Mouse (Mus musculus) liver, embryonic 13.5 days (tissue): Measurements from ENCODE around the gene Sgms1. TPM values are rescaled to one million over a fixed set of nuclear protein-coding genes. Genes with fewer than 3 reads are reported as not detected.
A peak's percentile ranks its signal among the peaks of the same experiment; 100 is the strongest.

Experiments
- ATAC-seq: fragments of 200-750 bp; cut with Nextera tagmentation; 2 replicates; pipeline ENCODE4 v1.8.0; 2017; ENCODE audit warnings: low read depth, mild to moderate bottlenecking, moderate number of reproducible peaks, moderate library complexity
- DNase-seq: peaks from one replicate; pipeline ENCODE4 v3.0.0; 2022
- H3K27ac ChIP-seq: fragments of 300-500 bp; sonication (generic); 2 replicates; pipeline ENCODE4 v1.5.1; 2015; ENCODE audit warnings: moderate library complexity, mild to moderate bottlenecking, inconsistent platforms
- H3K27me3 ChIP-seq: fragments of 300-500 bp; sonication (generic); 2 replicates; pipeline ENCODE4 v1.6.1; 2015; ENCODE audit warnings: mild to moderate bottlenecking, inconsistent platforms
- H3K36me3 ChIP-seq: fragments of 300-500 bp; sonication (generic); 2 replicates; pipeline ENCODE4 v1.6.1; 2015; ENCODE audit warnings: mild to moderate bottlenecking, inconsistent platforms
- H3K4me1 ChIP-seq: fragments of 300-500 bp; sonication (generic); replicated peaks from 2 replicates; pipeline ENCODE4 v1.6.1; 2015; ENCODE audit warnings: inconsistent platforms
- H3K4me2 ChIP-seq: fragments of 300-500 bp; sonication (generic); 2 replicates; pipeline ENCODE4 v1.6.1; 2015; ENCODE audit warnings: inconsistent platforms, mild to moderate bottlenecking, moderate library complexity
- H3K4me3 ChIP-seq: fragments of 300-500 bp; sonication (generic); replicated peaks from 2 replicates; pipeline ENCODE4 v1.5.1; 2015; ENCODE audit warnings: mild to moderate bottlenecking, inconsistent platforms
- H3K9ac ChIP-seq: fragments of 300-500 bp; sonication (generic); 2 replicates; pipeline ENCODE4 v1.6.1; 2015; ENCODE audit warnings: mild to moderate bottlenecking, inconsistent platforms
- H3K9me3 ChIP-seq: fragments of 300-500 bp; sonication (generic); replicated peaks from 2 replicates; pipeline ENCODE4 v1.6.1; 2016; ENCODE audit warnings: inconsistent platforms
- WGBS: fragments of 180-500 bp; shearing (Covaris S2); methylation state at CpG from one replicate; pipeline ENCODE4 v1.1.7; 2015; ENCODE audit not compliant: insufficient replicate concordance; 5-methylcytosine and 5-hydroxymethylcytosine counted together
- polyA plus RNA-seq: library from polyadenylated mRNA; unstranded; fragments of >200 nt; fragmentation: Nextera tagmentation; extraction: Ambion mirVana; gene quantifications from 2 replicates; pipeline ENCODE4 v1.2.1, GENCODE M21; 2015

Gene Sgms1
- polyA plus RNA-seq, 1 experiment from 2014 or later, result 23.4 TPM

DNA sequence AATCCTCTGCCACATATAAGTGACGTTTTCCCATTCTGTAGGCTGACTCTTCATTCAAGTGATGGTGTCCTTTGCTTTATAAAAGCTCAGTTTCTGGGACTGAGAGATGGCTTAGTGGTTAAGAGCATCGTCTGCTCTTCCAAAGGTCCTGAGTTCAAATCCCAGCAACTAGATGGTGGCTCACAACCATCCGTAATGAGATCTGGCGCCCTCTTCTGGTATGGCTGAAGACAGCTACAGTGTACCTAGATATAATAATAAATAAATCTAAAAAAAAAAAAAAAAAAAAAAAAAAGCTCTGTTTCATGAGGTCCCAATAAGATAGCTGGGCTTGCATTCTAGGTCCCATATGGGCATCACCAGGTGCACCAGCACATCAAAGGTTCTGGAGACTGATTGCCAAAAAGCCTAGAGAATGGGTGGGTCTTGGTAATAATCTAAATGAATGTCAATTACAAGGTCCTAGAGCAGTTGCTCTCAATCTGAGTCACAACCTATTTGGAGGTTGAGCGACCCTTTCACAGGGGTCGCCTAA, 272.0 kb downstream of the Sgms1 start:
- DNase-seq, result no peak
- 72% methylated on average over 6 of the region's 6 CpGs for WGBS
- no peak overlapping the region for H3K27ac ChIP-seq

DNA sequence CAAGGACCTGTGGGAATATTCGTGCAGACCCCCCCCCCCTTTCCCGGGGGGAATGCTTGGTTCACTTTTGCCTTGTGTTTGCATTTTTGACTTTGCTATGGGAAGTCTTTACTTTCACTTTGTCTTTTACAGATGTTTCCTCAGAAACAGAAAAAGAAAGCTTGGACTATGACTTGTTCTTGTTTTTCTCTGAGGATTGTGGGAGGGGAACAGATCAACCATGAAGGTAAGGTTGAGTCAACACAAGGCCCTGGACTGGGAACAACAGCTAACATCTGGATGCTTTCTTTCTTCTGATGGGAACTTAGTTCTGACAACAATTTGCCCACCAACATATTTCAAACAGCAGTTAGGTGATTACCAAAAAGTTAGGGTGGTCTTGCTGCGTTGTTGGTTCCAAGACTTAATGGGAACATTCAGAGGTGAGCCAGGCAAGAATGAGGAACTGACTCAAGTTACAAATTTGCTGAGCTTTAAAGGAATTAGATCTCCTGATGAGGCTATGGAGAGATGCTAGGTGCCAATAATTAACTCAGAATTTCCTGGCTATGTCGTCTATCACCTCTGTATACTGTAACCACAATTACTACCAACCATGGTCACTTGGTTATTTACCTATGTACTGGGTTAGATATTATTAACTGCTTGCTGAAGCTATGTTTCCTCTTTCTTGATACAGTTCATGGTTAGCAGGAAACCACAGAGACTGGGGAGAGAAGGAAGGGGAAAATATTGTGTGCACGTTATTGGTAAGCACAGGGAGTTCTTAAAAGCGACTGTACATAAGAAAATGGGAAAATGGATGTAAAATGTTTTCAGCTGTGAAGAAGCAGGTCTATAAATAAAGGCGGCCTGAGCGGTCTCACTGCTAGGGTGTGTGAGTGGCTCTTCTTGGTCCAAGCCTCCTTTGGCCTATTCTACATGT, 277.4 kb downstream of the Sgms1 start:
- H3K27me3 ChIP-seq, result no peaks in the 10 kb centered on the region
- H3K4me1 ChIP-seq, result peaks cover 5% of the 10 kb centered on the region
- H3K36me3 ChIP-seq, result no peaks in the 10 kb centered on the region
- DNase-seq (no peak), ATAC-seq (no peak)
- H3K27ac ChIP-seq, result no peak overlapping the region
- WGBS, result 33% methylated on average over 8 of the region's 8 CpGs
- no peak overlapping the region for H3K4me3 ChIP-seq
- no peak overlapping the region for H3K4me2 ChIP-seq
- H3K9ac ChIP-seq, result no peak overlapping the region
- H3K9me3 ChIP-seq, result no peaks in the 10 kb centered on the region

More for the DNA sequence above, 272.0 kb downstream of the Sgms1 start:
- Histone ChIP-seq H3K4me3 (no peak overlapping the region), H3K4me1 (no peaks in the 10 kb centered on the region), H3K9me3 (no peaks in the 10 kb centered on the region), H3K36me3 (peaks cover 11% of the 10 kb centered on the region; the same call in 1 of the 2 replicates), H3K9ac (no peak overlapping the region), H3K27me3 (no peaks in the 10 kb centered on the region), H3K4me2 (no peak overlapping the region)
- no peak for ATAC-seq

DNA sequence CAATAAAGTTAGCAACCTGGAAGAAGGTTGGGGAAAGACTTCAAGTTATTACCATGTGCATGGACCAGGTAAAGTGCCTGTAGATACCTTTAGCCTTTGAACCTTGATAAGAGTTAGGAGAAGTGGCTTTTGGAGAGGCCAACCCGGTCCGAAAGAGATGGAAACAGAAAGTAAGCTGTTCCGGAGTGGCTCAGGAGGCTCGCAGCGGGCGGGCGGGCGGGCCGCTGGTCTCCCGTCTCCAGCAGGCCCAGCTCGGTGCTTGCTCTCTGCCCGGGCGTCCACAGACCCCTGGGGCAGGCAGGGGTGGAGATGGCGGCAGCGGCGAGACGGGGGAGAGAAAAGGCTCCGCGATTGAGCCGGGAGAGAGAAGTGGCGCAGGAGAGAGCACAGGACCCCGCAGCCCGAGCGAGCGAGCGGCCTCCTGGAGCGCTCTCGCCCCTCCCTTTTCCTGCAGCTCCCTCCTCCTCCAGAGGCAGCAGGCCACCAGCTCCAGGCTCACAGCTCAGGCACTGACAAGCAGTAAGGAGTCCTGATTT, 281.7 kb downstream of the Sgms1 start, which contains the start of gene Asah2:
Gene Asah2, minus strand, starts transcription at position 441 of the 536 bp plus-strand sequence.
- no peaks in the 10 kb centered on the region for H3K36me3 ChIP-seq
- peak within 1 kb of the TSS; percentile 71 for H3K4me2 ChIP-seq
- H3K27me3 ChIP-seq, result peaks cover 5% of the 10 kb centered on the region; the same call in 1 of the 2 replicates
- ATAC-seq, result peak; percentile 82
- 0% methylated on average over 28 of the region's 28 CpGs for WGBS
- DNase-seq, result peak; percentile 45
- H3K27ac ChIP-seq, result peak within 1 kb of the TSS; percentile 60
- H3K4me1 ChIP-seq, result peaks cover 7% of the 10 kb centered on the region
- peak within 1 kb of the TSS; percentile 75 for H3K9ac ChIP-seq
- no peaks in the 10 kb centered on the region for H3K9me3 ChIP-seq
- H3K4me3 ChIP-seq, result peak within 1 kb of the TSS; percentile 71

DNA sequence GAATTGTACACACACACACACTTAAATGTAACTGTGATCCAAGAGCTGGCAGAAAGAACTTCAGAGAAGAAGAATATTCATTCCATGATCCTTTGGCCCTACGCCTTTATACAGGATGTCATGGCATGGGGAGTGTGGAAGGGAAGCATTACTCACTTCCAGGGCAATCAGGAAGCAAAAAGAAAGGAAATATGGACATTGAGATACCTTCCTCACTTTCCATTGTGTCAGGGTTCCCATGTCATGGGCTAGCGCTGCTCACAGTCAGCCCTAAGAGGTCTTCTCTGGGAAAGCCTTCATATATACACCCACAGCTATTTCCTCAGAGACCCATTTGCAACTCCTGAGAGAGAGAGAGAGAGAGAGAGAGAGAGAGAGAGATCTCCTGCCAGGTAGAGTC, 282.8 kb downstream of the Sgms1 start:
- H3K27ac ChIP-seq, result no peak overlapping the region
- peak; percentile 35; the same call in 1 of the 2 replicates for ATAC-seq

DNA sequence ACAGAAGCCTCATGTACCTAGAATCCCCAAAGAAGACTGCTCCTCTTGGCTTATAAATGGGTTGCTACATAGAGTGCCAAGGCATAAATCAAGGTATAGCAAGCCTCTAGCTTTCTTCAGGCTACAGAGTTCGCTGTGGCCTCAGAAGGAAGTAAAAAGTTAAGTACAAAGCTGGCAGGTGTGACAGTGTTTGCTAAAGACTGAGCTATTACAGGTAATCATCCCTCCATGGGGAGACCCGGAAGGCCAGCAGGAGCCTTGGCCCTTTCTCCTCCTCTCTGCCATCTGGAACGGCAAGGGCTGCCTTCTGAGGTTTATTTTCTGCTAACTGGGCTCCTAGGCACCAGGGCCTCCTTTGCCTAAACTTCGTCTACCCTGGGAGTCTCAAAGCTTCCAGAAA, 285.3 kb downstream of the Sgms1 start:
- ATAC-seq (no peak), DNase-seq (no peak)
- Histone ChIP-seq H3K36me3 (no peaks in the 10 kb centered on the region), H3K9me3 (no peaks in the 10 kb centered on the region), H3K9ac (no peak overlapping the region), H3K4me1 (peaks cover 7% of the 10 kb centered on the region; the same call in 1 of the 2 replicates), H3K4me3 (no peak overlapping the region), H3K4me2 (no peak overlapping the region), H3K27me3 (peaks cover 9% of the 10 kb centered on the region; the same call in 1 of the 2 replicates), H3K27ac (no peak overlapping the region)
- WGBS, result 63% methylated on average over 4 of the region's 4 CpGs

More for the DNA sequence above, 282.8 kb downstream of the Sgms1 start:
- H3K4me2 ChIP-seq, result peak overlapping the region; percentile 71; the same call in 1 of the 2 replicates
- WGBS, result 91% methylated on average over 2 of the region's 2 CpGs
- no peak overlapping the region for H3K4me3 ChIP-seq
- no peaks in the 10 kb centered on the region for H3K36me3 ChIP-seq
- H3K9me3 ChIP-seq, result no peaks in the 10 kb centered on the region
- DNase-seq, result no peak
- peaks cover 7% of the 10 kb centered on the region for H3K4me1 ChIP-seq
- H3K27me3 ChIP-seq, result peaks cover 9% of the 10 kb centered on the region; the same call in 1 of the 2 replicates
- no peak overlapping the region for H3K9ac ChIP-seq

DNA sequence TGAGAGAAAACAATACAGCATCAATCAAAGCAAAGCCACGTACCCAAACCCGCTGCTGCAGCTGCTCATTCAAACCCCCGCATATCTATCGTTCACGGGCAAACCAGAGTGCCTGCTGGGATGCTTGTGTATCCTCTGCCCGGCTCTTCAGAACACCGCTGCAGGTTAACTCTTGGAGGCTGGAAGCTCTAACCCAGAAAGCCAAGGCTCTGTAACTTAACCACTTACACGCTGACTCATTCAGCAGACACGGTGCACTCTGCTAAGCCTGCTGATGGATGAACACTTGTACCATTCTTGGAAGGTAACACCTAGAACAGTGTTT, 286.6 kb downstream of the Sgms1 start:
- no peak overlapping the region for H3K9ac ChIP-seq
- H3K4me2 ChIP-seq, result no peak overlapping the region
- no peak overlapping the region for H3K4me3 ChIP-seq
- no peak overlapping the region for H3K27ac ChIP-seq
- WGBS, result 19% methylated on average over 9 of the region's 9 CpGs
- ATAC-seq, result no peak
- DNase-seq, result no peak
- no peaks in the 10 kb centered on the region for H3K9me3 ChIP-seq
- H3K27me3 ChIP-seq, result peaks cover 9% of the 10 kb centered on the region; the same call in 1 of the 2 replicates
- peaks cover 7% of the 10 kb centered on the region; the same call in 1 of the 2 replicates for H3K4me1 ChIP-seq
- H3K36me3 ChIP-seq, result no peaks in the 10 kb centered on the region

DNA sequence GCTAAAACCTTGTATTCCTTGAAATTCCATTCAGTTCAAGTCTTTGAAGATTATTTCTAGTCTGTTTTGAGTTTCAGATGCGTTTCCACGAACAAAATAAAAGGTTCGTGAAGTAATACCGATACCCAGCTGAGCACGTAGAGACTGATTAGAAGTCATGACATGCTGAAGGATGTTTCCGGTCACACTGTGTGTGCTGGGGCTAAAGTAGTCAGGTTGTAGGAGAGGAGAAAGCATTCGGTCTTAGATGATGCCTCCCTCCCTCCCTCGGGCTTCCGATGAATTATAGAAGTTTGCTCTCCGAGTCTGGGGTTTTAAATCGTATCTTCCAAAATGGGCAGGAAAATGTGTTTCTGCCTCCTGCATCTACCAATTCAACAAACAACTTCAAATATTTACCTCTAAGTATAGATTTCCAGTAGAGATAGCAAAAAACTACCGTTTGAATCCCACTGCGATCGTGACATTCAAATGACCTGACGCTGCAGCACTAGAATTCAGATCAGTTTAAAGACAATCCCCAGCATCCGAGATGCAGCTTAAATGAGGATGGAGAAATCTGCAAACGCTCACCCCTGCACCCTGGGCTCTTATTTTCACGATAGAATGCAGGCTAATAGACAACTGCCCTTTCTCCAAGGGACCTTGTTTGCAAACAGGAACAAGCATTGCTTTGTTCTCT, 287.1 kb downstream of the Sgms1 start:
- Histone ChIP-seq H3K4me2 (no peak overlapping the region), H3K27me3 (peaks cover 9% of the 10 kb centered on the region; the same call in 1 of the 2 replicates), H3K9me3 (no peaks in the 10 kb centered on the region), H3K4me3 (no peak overlapping the region), H3K27ac (no peak overlapping the region), H3K36me3 (no peaks in the 10 kb centered on the region), H3K4me1 (peaks cover 6% of the 10 kb centered on the region; the same call in 1 of the 2 replicates), H3K9ac (no peak overlapping the region)
- DNase-seq (no peak), ATAC-seq (no peak)
- 44% methylated on average over 18 of the region's 18 CpGs for WGBS

DNA sequence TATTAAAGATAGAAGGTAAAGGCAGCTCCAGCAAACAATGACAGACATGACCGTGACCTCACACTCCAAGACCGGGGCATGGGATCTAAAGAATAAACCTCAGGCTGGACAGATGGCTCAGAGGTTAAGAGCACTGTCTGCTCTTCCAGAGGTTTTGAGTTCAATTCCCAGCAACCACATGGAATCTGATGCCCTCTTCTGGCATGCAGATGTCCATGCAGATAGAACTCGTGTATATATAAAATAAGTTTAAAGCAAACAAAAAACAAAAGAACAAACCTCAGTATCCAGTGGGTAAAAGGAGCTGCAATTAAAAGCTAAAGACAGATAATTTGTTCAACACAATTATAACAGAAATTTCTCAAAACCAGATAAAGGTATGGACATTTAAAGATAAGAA, 290.9 kb downstream of the Sgms1 start:
- no peak overlapping the region for H3K27ac ChIP-seq
- H3K4me3 ChIP-seq, result no peak overlapping the region
- ATAC-seq (no peak), DNase-seq (no peak)
- no peaks in the 10 kb centered on the region for H3K9me3 ChIP-seq
- no peak overlapping the region for H3K4me2 ChIP-seq
- no peaks in the 10 kb centered on the region for H3K36me3 ChIP-seq
- peaks cover 6% of the 10 kb centered on the region; the same call in 1 of the 2 replicates for H3K27me3 ChIP-seq
- H3K4me1 ChIP-seq, result 0 out of 2 replicates have a peak, but pooled peaks cover 2% of the 10 kb centered on the region
- 68% methylated on average over 3 of the region's 3 CpGs for WGBS
- no peak overlapping the region for H3K9ac ChIP-seq

DNA sequence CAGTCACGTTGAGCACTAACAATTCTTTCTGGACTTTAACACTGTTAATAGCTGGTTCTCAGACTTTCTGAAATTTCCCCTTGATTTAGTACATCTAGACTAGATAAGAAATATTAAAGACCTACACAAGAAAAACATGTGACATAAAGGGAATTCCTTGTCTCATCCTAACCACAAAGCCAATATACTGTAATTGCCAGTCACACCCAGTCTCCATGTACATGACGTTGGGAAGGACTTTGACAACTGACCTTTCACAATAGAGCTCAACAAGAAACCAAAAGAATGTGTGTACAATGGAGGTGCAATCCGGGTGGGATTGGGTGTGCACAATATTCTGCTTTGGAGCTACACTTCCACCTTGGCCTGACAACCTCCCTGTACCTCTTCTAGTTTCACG, 297.2 kb downstream of the Sgms1 start:
- H3K4me1 ChIP-seq, result no peaks in the 10 kb centered on the region
- ATAC-seq (no peak), DNase-seq (no peak)
- no peak overlapping the region for H3K9ac ChIP-seq
- no peak overlapping the region for H3K4me3 ChIP-seq
- WGBS, result 66% methylated on average over 4 of the region's 4 CpGs
- H3K9me3 ChIP-seq, result no peaks in the 10 kb centered on the region
- H3K27ac ChIP-seq, result no peak overlapping the region
- H3K27me3 ChIP-seq, result no peaks in the 10 kb centered on the region
- H3K36me3 ChIP-seq, result no peaks in the 10 kb centered on the region
- H3K4me2 ChIP-seq, result no peak overlapping the region

DNA sequence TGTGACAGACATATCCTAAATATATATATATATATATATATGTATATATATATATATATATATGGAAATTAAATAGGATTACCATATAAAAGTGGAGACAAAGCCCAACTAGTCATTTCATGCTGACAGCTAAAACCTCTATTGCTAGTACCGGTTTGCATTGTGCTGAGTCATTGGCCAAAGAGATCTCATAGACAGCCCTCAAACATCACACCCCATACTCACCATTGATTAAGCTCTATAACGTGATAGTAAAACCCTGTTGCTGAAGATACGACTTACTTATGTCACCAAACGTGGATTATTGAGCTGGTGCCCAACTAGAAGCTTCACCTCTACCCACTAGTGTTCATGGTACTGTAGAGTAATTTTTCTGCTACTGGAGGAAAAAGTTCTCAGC, 298.7 kb downstream of the Sgms1 start:
- no peak overlapping the region for H3K27ac ChIP-seq
- no peaks in the 10 kb centered on the region for H3K27me3 ChIP-seq
- no peaks in the 10 kb centered on the region for H3K9me3 ChIP-seq
- no peaks in the 10 kb centered on the region for H3K36me3 ChIP-seq
- DNase-seq (no peak), ATAC-seq (no peak)
- H3K4me2 ChIP-seq, result no peak overlapping the region
- H3K9ac ChIP-seq, result no peak overlapping the region
- H3K4me3 ChIP-seq, result no peak overlapping the region
- H3K4me1 ChIP-seq, result no peaks in the 10 kb centered on the region
- 33% methylated on average over 4 of the region's 4 CpGs for WGBS

DNA sequence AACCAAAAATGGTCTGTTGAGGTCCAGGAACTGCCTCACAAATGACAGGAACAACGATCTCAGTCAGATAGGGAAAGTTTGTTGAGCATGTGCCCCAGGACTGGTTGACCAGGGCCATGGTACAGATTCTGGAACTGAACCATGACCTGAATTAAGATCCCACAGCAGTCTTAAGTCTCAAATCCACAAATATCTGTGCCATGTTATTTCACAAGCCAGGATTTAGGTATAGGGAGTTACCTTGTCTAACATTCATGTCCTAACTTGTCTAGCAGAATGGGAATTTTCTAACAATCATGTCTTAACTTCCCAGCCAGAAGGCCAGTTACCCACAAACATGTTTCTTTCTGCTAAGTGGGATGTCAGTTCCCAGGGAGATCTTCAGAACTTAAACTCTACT, 300.9 kb downstream of the Sgms1 start:
- Histone ChIP-seq H3K9ac (no peak overlapping the region), H3K27me3 (no peaks in the 10 kb centered on the region), H3K36me3 (no peaks in the 10 kb centered on the region), H3K9me3 (no peaks in the 10 kb centered on the region), H3K4me3 (no peak overlapping the region), H3K27ac (no peak overlapping the region), H3K4me2 (no peak overlapping the region), H3K4me1 (no peaks in the 10 kb centered on the region)
- DNase-seq (no peak), ATAC-seq (no peak)
- 57% methylated on average over 1 of the region's 1 CpGs for WGBS
